Mouse (Mus musculus) liver, adult 2 months (tissue): ENCODE data around the gene S100a5.

Experiments used
- CTCF ChIP-seq: fragments of 200-500 bp; IDR thresholded peaks from 2 replicates; pipeline ENCODE4 v1.5.1; 2011; ENCODE audit warnings: low read depth, low read length, control low read depth
- POLR2A ChIP-seq: fragments of 200-500 bp; IDR thresholded peaks from 2 replicates; pipeline ENCODE4 v1.6.1; 2011; ENCODE audit warnings: low read length, control low read depth; ENCODE audit not compliant: insufficient read depth; ENCODE audit errors: extremely low read depth

DNA sequence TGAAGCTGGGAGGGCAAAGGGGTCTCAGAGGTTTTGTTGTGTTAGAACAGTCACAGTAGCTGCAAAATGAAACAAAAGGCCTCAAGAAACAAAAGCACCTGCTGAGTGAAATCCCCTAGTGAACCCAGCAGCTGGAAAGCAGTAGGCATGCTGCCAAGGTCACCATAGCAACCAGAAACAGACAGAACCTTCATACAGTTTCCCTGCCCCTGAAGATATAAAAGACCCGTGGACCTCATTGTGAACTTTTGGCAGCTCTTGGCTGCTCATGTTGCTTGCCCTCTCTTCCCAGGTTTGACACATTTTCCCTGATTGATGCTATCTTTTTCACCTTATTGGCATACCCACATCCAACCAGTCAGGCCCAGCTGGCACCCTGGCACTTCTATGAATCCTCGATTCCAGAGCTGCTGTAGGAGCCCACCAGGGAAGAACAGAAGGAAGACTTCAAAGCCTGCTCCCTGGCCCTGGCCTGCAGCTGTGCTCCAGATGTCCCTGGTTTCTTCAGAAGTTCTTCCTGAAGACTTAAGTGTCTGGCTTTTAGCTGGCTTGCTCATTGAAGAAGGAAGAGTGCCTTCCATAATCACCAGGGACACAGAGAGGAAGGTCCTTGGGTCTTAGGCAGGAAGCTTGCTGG, 15.2 kb downstream of the S100a5 start:
- TF ChIP-seq CTCF, result no peak
- no peak for TF ChIP-seq POLR2A
